Comparison of ENCODE assay signal across 14 mouse cellular contexts in genomic region chr15:102091063-102091679, GRCm38 (mm10). TPM values are rescaled to one million over a fixed set of nuclear protein-coding genes. Genes with fewer than 3 reads are reported as not detected.
DNase-seq lines count a peak whose midpoint lies in the region; ATAC-seq and TF ChIP-seq lines count a peak whose summit lies in the region.
"Had no signal": no experiment of that assay in that cellular context is flagged by ENCODE, and none has a peak within 500 bp of the region (broad histone marks: within the 10 kb centered on the region; RNA-seq: fewer than 3 reads in every experiment).

No protein-coding gene starts in this region.

- peak; percentile 91 for DNase-seq in 3T3-L1 (ENCODE audit: low read depth, low spot score)
- peak; percentile 69 for DNase-seq in adrenal gland, adult 8-10 months
- DNase-seq in hindbrain, embryonic 14.5 days (ENCODE audit: low spot score) = no peak
- no peak for DNase-seq in right cerebral cortex, adult 2 months (ENCODE audit: low spot score in 2 of 2)
- DNase-seq in spleen, adult 12 weeks (ENCODE audit: low spot score) = no peak
- DNase-seq in embryonic facial prominence, embryonic 10.5 days (ENCODE audit: low spot score) = no peak
- DNase-seq: cerebellum, postnatal 36 days; heart, postnatal 4 days; kidney, adult 9 months; layer of hippocampus, adult 9-11 months had no signal

- H3K9ac ChIP-seq in hindbrain, embryonic 14.5 days = no peak overlapping the region

- H3ac ChIP-seq in C2C12 (ENCODE audit: control insufficient read depth, insufficient read length, low read depth) = no peak overlapping the region

- no peak overlapping the region for H3K27ac ChIP-seq in hindbrain, embryonic 14.5 days
- no peak overlapping the region for H3K27ac ChIP-seq in embryonic facial prominence, embryonic 10.5 days (replicated peaks)
- H3K27ac ChIP-seq: heart, adult 2 months; macrophage had no signal

- H3K79me3 ChIP-seq in C2C12 (ENCODE audit: low read depth) = peaks cover 70% of the 10 kb centered on the region

- no peak for TF ChIP-seq CTCF in C2C12 (IDR thresholded peaks at IDR 0.05; ENCODE audit: control insufficient read depth, insufficient read depth, insufficient read length)

- 89% methylated on average over 12 of the region's 12 CpGs for WGBS in hindbrain, embryonic 14.5 days
- 88% methylated on average over 12 of the region's 12 CpGs for WGBS in embryonic facial prominence, embryonic 10.5 days

- no peaks in the 10 kb centered on the region for H3K4me1 ChIP-seq in hindbrain, embryonic 14.5 days (replicated peaks; ENCODE audit: control insufficient read depth, insufficient read depth, low read length)
- H3K4me1 ChIP-seq in embryonic facial prominence, embryonic 10.5 days = no peaks in the 10 kb centered on the region

- H3K36me3 ChIP-seq in C2C12 (ENCODE audit: control insufficient read depth, insufficient read depth) = peaks cover 100% of the 10 kb centered on the region
- peaks cover 100% of the 10 kb centered on the region for H3K36me3 ChIP-seq in hindbrain, embryonic 14.5 days (replicated peaks; ENCODE audit: control insufficient read depth, insufficient read depth)
- peaks cover 100% of the 10 kb centered on the region for H3K36me3 ChIP-seq in embryonic facial prominence, embryonic 10.5 days (replicated peaks)

- no peaks in the 10 kb centered on the region for H3K9me3 ChIP-seq in hindbrain, embryonic 14.5 days (ENCODE audit: control insufficient read depth, low read length)
- no peaks in the 10 kb centered on the region for H3K9me3 ChIP-seq in embryonic facial prominence, embryonic 10.5 days

- H3K4me2 ChIP-seq in hindbrain, embryonic 14.5 days (replicated peaks) = no peak overlapping the region

- no peak overlapping the region for H3K4me3 ChIP-seq in C2C12 (ENCODE audit: insufficient read depth, poor library complexity, severe bottlenecking)
- H3K4me3 ChIP-seq in hindbrain, embryonic 14.5 days (replicated peaks; ENCODE audit: low read length) = no peak overlapping the region
- H3K4me3 ChIP-seq in embryonic facial prominence, embryonic 10.5 days = no peak overlapping the region
- H3K4me3 ChIP-seq: heart, adult 2 months had no signal

- peaks cover 100% of the 10 kb centered on the region for H3K79me2 ChIP-seq in C2C12 (ENCODE audit: control insufficient read depth, insufficient read depth)

- peak; percentile 42 to 63; a peak in 2 of 4 replicates for ATAC-seq in hematopoietic stem cell, adult 5-6 weeks (replicated peaks in 1 of 2; ENCODE audit: insufficient read depth in 1 of 2, low FRiP score in 2 of 2, low TSS enrichment in 1 of 2, low read depth in 1 of 2, poor library complexity in 2 of 2, severe bottlenecking in 2 of 2)
- no peak for ATAC-seq in hindbrain, embryonic 14.5 days (ENCODE audit: low FRiP score)

- H3K27me3 ChIP-seq in C2C12 (ENCODE audit: control insufficient read depth, insufficient read depth, insufficient read length) = no peaks in the 10 kb centered on the region
- H3K27me3 ChIP-seq in hindbrain, embryonic 14.5 days (ENCODE audit: control insufficient read depth, insufficient read depth, low read length) = no peaks in the 10 kb centered on the region
- no peaks in the 10 kb centered on the region for H3K27me3 ChIP-seq in embryonic facial prominence, embryonic 10.5 days (replicated peaks; ENCODE audit: low read depth, poor library complexity, severe bottlenecking)

TF ChIP-seq in C2C12, 6 proteins besides CTCF, POLR2A, EP300 and RAD21:
- TF ChIP-seq MAX (IDR thresholded peaks at IDR 0.05) = no peak
- TF ChIP-seq MYOD1 (IDR thresholded peaks at IDR 0.05; ENCODE audit: control insufficient read depth, insufficient read length, low read depth) = no peak
- peak; percentile 36 for TF ChIP-seq CEBPB (IDR thresholded peaks at IDR 0.05; ENCODE audit: low read depth)
- TF ChIP-seq USF1 (IDR thresholded peaks at IDR 0.05; ENCODE audit: low read depth) = peak; percentile 5
- TF ChIP-seq MYOG (IDR thresholded peaks at IDR 0.05; ENCODE audit: control insufficient read depth, extremely low read depth, insufficient read length) = no peak
- peak; percentile 39 for TF ChIP-seq FOSL1 (IDR thresholded peaks at IDR 0.05; ENCODE audit: insufficient read depth, low read length, poor library complexity, severe bottlenecking)

RNA-seq across cellular contexts. Expression of gene Tns2, which starts 9.0 kb away (rescaled TPM):
- 67.8 TPM for polyA plus RNA-seq in C2C12 (2012; fragmentation: generic; extraction: Trizol)
- total RNA-seq in adrenal gland, adult 8-10 months (2022) = 100 to 1,000 TPM in 2 of 4 experiments, 10 to 100 TPM in 2; 77.5 to 129 (median 107) TPM
- 3.6 and 4.0 TPM in 2 replicates for total RNA-seq in hematopoietic stem cell, adult 5-6 weeks (2017)
- 9.9 and 10.4 TPM in 2 replicates for polyA plus RNA-seq in hindbrain, embryonic 14.5 days (2014; fragmentation: Nextera tagmentation; extraction: Ambion mirVana)
- 12.3 and 14.9 TPM in 2 replicates for polyA plus RNA-seq in embryonic facial prominence, embryonic 10.5 days (2016; fragmentation: Nextera tagmentation; extraction: Ambion mirVana)

RNA-seq across cellular contexts. Expression of gene Eif4b, which starts 17.6 kb away (rescaled TPM):
- polyA plus RNA-seq in C2C12 (2012; fragmentation: generic; extraction: Trizol) = 268 TPM
- 100 to 1,000 TPM; 232 to 294 (median 272) TPM for total RNA-seq in adrenal gland, adult 8-10 months (2022)
- total RNA-seq in hematopoietic stem cell, adult 5-6 weeks (2017) = 451 and 486 TPM in 2 replicates
- polyA plus RNA-seq in hindbrain, embryonic 14.5 days (2014; fragmentation: Nextera tagmentation; extraction: Ambion mirVana) = 83.6 and 93.2 TPM in 2 replicates
- polyA plus RNA-seq in embryonic facial prominence, embryonic 10.5 days (2016; fragmentation: Nextera tagmentation; extraction: Ambion mirVana) = 133 and 136 TPM in 2 replicates

RNA-seq across cellular contexts. Expression of gene Spryd3, which starts 44.9 kb away (rescaled TPM):
- 47.1 TPM for polyA plus RNA-seq in C2C12 (2012; fragmentation: generic; extraction: Trizol)
- 10 to 100 TPM; 46.6 to 70.4 (median 57.7) TPM for total RNA-seq in adrenal gland, adult 8-10 months (2022)
- total RNA-seq in hematopoietic stem cell, adult 5-6 weeks (2017) = 12.6 and 15.8 TPM in 2 replicates
- polyA plus RNA-seq in hindbrain, embryonic 14.5 days (2014; fragmentation: Nextera tagmentation; extraction: Ambion mirVana) = 54.8 and 62.4 TPM in 2 replicates
- polyA plus RNA-seq in embryonic facial prominence, embryonic 10.5 days (2016; fragmentation: Nextera tagmentation; extraction: Ambion mirVana) = 12.7 and 13.2 TPM in 2 replicates

RNA-seq across cellular contexts. Expression of gene Igfbp6, which starts 53.0 kb away (rescaled TPM):
- 297 TPM for polyA plus RNA-seq in C2C12 (2012; fragmentation: generic; extraction: Trizol)
- 10 to 100 TPM; 37.0 to 63.8 (median 49.2) TPM for total RNA-seq in adrenal gland, adult 8-10 months (2022)
- total RNA-seq in hematopoietic stem cell, adult 5-6 weeks (2017) = 0.15 TPM in 1 of 2 replicates, not detected in the other
- 1.8 and 1.9 TPM in 2 replicates for polyA plus RNA-seq in hindbrain, embryonic 14.5 days (2014; fragmentation: Nextera tagmentation; extraction: Ambion mirVana)
- polyA plus RNA-seq in embryonic facial prominence, embryonic 10.5 days (2016; fragmentation: Nextera tagmentation; extraction: Ambion mirVana) = 0.26 and 0.36 TPM in 2 replicates
- polyA plus RNA-seq: macrophage had no signal

RNA-seq across cellular contexts. Expression of gene Soat2, which starts 59.2 kb away (rescaled TPM):
- polyA plus RNA-seq in C2C12 (2012; fragmentation: generic; extraction: Trizol) = 0.06 TPM
- total RNA-seq in adrenal gland, adult 8-10 months (2022) = under 1 TPM; 0.15 to 0.43 (median 0.26) TPM
- total RNA-seq in hematopoietic stem cell, adult 5-6 weeks (2017) = 1.3 and 2.4 TPM in 2 replicates
- polyA plus RNA-seq in hindbrain, embryonic 14.5 days (2014; fragmentation: Nextera tagmentation; extraction: Ambion mirVana) = 0.13 TPM in 1 of 2 replicates, not detected in the other
- polyA plus RNA-seq in embryonic facial prominence, embryonic 10.5 days (2016; fragmentation: Nextera tagmentation; extraction: Ambion mirVana) = 0.09 and 0.18 TPM in 2 replicates

Comparison
In these comparisons a context has a peak if more than half of its experiments do, and no peak if none do; other contexts are left out.
1. DNase-seq: peak in 3T3-L1 (single experiment) and adrenal gland, adult 8-10 months (single experiment); none in hindbrain, embryonic 14.5 days (single experiment), right cerebral cortex, adult 2 months (0 of 2), spleen, adult 12 weeks (single experiment) and embryonic facial prominence, embryonic 10.5 days (single experiment).